Mouse (Mus musculus): ENCODE measurements at regions not wholly inside any gene's neighbourhood (a gene's known extent, or its start where the extent isn't known, plus 50 kb on each side); places are given as distances from the start of the nearest gene placed in this dataset.

GRCm38 (mm10) chr3:101722926-101723325 lies 118.4 kb upstream of the Atp1a1 start:
- TF ChIP-seq CTCF (IDR thresholded peaks at IDR 0.05): no peak
- no peak for TF ChIP-seq EP300 (IDR thresholded peaks at IDR 0.05; ENCODE audit: insufficient read depth, low read depth, low read length)
- TF ChIP-seq POLR2A (IDR thresholded peaks at IDR 0.05; ENCODE audit: insufficient read depth, low read depth, low read length): no peak
